Mouse (Mus musculus): Measurements from ENCODE around the gene Krt16.
A peak's percentile ranks its signal among the peaks of the same experiment; 100 is the strongest.

Krt16 gene

GRCm38 (mm10) chr11:100248852-100249465 is at the start of gene Krt16:
Krt16 (minus strand) TSS chr11:100248902.
- no peak for DNase-seq (ENCODE audit: low spot score in 2 of 2)

- DNase-seq (ENCODE audit: low spot score in 2 of 2) = no peak
Observed at GRCm38 (mm10) chr11:100297801-100298200, 49.1 kb upstream of the Krt16 start.

- DNase-seq (ENCODE audit: low spot score in 2 of 2) = peak; percentile 45 to 76
Observed at GRCm38 (mm10) chr11:100295308-100295707, 46.6 kb upstream of the Krt16 start.

GRCm38 (mm10) chr11:100292884-100293283 is 44.2 kb upstream of the Krt16 start:
- DNase-seq (ENCODE audit: low spot score in 2 of 2) = no peak

DNA sequence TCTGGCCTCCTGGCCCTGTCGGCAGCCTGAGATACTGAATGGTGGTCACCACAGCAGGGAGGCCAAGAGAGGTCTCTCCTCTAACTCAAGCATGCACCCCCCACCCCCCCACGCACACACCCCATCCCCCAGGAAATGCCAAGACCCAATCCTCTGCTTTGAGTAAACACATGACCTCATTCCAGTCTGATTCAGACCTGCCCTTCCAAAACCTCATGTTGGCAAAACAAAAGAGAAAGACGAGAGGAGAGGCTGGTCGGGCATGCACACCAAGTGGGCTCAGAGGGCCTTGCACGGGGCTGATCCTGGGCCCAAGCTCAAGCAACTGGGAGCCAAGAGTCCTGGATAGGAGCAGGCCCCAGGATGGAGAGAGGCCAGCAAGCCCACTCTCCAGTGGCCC is 41.5 kb upstream of the Krt16 start:
- no peak for DNase-seq (ENCODE audit: low spot score in 2 of 2)

DNA sequence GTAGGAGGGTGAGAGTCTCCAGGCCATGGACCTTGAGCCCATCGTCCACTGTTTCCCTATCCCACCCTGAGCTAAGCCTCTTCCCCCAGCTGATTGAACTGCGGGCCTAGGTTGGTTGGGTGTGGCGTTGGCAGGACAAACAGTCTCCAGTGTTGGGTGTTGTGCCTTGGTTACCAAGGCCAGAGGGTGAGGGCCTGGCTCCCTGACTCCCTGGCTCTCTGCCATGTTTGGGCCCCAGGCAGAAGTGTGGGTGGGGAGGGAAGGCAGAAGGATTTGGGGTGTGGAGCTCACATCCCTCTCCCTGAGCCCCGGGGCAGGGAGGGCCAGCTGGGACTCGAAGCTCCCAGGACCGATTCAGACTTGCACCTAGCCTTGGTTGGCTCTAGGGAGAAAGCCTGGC is 40.2 kb upstream of the Krt16 start:
- DNase-seq (ENCODE audit: low spot score in 2 of 2) = no peak

DNA sequence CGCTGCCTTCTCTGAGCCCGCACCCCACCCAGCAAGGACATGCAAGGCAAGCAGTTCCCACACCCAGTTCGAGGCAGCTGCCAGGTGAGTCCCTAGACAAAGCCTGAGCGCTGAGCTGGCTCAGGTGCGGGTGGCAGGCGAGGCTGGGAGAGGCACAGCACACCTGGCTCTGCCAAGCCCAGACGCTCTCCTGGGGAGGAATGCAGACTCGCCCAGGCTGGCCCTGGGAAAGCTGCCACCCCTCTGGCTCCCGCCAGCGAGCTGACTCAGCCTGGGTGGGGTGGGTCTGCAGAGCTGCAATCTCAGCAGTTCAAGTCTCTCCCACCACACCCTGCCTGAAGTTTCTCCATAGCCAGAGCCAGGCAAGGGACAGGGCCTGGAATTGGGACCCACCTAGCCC is 38.3 kb upstream of the Krt16 start:
- no peak for DNase-seq (ENCODE audit: low spot score in 2 of 2)

DNA sequence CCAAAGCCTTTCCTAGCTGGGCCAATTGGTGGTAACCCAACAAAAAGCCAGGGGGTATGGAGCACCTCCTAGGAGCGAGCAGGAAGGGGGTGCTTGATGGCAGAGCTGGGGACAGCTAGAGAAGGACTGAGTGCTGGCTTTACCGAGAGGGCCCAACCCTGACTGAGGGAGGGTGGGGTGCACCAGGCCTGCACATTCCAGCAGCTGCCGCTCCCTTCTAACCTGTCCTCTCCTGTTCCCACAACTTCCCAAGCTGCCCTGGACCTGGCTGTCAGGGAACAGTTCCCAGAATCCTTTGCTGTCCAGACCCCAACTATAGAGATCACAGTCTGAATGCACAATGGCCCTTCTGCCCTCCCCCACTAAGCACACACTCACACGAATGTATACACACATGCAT is 36.3 kb upstream of the Krt16 start:
- DNase-seq (ENCODE audit: low spot score in 2 of 2) = no peak

DNA sequence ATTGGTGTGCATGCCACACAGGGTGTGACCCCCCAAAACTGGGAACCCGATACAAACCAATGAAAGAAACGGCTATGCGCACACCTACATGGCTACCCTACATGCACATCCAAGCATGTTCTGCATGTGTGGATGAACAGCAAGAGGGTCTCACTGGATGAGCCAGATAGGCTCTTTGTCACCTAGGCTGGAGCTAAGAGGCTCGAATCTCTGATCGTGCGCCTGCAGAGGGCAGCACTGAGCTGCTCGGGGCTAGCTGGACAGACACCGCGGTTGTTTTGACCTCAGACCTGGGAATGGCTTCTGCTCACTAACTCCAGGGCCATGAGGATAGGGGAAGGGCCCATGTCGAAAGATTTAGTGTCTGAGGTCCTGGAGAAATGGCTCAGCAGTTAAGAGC is 33.8 kb upstream of the Krt16 start:
- peak in 1 of 2 experiments; percentile 64 for DNase-seq (ENCODE audit: low spot score in 2 of 2)

DNA sequence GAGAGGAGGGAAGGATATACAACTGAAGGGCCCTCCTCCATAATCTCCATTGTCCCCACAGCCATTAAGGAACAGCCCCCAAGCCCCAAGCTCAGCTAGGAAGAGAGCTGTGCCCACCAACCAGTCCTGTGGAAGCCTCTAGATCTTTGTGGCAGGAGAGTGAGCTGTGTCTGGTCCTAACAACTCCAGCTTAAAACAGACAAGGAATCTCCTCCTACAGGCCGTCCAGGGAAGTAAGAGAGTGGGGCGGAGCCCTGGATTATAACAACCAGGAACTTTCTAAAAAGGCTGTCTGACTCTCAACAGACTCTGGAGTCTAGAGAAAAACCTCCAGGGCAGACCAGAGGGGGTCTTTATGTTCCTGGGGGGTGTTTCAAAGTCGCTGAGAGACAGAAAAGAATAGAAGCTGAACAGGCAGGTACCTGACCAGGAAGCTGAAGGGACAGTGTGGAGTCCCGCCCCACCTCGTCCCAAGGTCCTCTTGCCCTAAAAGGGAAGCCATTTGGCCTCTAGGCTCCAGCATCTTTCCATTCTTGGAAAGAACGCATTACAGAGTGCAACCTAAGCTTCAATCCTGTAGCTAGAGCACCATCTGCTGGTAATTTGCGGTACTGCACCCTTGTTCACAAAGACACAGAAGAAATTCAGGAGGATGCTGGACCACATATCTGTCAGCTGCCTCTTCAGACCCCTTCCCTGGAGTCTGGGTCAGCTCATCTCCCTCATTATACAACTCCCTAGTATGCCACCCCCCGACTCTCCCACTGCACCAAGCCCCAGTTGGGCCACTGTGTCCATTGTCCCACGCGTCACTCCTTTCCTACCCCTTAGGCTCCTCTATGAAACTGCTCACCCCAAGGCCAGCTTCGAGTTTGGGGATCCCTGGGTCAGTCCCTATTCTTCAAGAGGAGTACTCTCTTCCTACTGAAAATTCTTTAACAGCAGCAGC is 33.2 kb upstream of the Krt16 start:
- peak; percentile 35 to 83 for DNase-seq (ENCODE audit: low spot score in 2 of 2)

DNA sequence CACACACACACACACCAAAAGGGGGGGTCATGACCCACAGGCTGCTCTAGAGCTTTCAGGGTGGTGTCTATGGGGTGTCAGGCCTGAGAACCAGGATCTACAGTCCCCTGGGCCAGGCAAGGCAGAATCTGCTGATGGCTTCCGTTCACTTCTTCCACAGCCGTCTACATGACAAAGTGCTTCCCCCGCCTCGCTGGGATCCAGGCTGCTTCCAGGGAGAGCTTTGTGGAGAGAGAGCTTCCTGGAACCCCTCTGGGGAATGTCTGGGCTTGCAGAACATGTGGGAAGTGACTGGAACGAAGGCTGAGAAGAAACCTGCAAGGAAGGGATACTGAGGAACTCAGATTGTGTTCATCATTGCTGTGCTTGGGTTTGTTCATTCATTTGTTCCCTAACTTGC is 30.1 kb upstream of the Krt16 start:
- DNase-seq (ENCODE audit: low spot score in 2 of 2) = no peak

DNA sequence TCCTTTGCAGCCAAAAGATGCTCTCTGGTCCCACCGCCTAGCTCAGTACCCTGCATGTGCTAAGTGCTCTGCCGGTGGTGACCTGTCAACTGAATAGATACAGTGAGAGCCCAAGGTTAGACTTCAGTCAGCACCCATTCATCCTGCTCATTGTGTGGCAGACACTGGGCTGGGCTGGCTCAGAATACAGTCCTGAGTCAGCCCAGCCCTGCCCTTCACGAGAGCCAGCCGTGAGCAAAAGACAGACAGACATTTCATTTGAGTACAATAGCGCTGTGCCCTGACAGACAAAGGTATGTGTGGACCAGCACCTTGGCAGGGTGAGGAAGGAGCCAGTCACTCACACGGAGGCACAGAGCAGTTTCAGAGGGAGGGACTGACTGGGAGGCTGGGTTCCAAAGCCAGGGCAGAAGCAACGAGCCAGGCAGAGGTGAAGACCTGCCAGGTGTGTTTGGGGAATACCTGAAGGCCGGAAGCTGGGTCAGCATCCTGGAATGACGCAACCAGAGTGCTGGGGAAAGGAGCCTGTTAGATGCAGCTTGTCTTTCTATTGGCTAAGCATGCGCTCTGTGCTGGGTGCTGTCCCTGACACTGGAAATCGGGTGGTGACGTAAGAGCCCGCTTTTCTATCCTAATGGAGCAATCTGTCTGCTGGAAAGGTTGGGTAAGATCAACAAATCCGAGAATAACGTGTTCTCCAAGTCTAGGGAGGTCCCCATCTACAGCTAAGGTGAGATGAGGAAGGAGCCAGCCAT is 29.2 kb upstream of the Krt16 start:
- DNase-seq (ENCODE audit: low spot score in 2 of 2) = no peak

GRCm38 (mm10) chr11:100275466-100275865 is 26.8 kb upstream of the Krt16 start:
- no peak for DNase-seq (ENCODE audit: low spot score in 2 of 2)

- DNase-seq (ENCODE audit: low spot score in 2 of 2) = no peak
Observed at GRCm38 (mm10) chr11:100274719-100275118, 26.0 kb upstream of the Krt16 start.

DNA sequence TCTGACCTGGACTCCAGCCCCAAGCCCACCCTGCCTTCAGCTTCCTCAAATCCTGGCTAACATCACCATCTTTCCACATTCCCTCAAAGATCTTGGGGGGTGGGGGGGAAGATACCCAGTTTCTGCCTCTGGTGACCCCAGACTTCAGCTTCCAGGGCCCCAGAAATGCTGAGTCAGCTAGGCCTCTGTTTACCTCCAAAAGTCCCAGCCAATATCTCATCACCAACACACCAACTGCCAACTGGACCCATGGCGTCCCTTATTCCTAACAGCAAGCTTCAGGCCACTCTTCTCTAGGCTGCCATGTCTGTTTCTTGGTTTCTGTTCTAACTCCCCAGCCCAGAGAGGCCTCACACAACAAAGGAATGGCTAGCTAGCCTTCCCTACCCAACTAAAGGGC is 23.2 kb upstream of the Krt16 start:
- DNase-seq (ENCODE audit: low spot score in 2 of 2) = no peak

DNA sequence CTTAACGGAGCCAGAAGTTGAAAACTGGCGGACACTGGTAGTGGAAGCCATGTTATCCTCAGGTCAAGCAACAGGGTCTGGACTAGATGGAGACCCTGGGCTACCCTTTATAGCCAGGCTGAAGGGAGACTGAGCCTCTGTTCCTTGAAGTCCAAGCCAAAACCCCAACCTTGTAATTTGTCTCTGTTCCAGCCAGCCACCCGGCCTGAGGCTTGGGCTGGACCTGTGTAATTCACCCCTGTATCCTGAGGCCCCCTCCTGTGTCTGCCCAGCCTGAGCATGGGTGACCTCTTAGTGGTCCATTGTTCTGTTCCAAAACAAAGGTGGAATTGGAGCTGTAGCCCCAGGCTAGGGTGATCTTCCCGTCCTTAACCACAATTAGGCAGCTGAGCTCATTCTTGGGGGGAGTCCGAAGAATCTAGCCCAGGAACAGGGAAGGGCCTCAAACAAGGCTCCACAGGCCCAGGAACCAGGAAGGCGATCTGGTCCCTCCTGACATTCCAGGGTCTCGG is 21.2 kb upstream of the Krt16 start, which contains the start of gene Krt42:
Krt42 (minus strand) TSS at position 51 of the 512 bp plus-strand sequence.
- DNase-seq (ENCODE audit: low spot score in 2 of 2) = no peak

GRCm38 (mm10) chr11:100262058-100262980 is 13.6 kb upstream of the Krt16 start:
- DNase-seq (ENCODE audit: low spot score in 2 of 2) = no peak

- DNase-seq (ENCODE audit: low spot score in 2 of 2) = no peak
Observed at GRCm38 (mm10) chr11:100261235-100261605, 12.5 kb upstream of the Krt16 start.

DNA sequence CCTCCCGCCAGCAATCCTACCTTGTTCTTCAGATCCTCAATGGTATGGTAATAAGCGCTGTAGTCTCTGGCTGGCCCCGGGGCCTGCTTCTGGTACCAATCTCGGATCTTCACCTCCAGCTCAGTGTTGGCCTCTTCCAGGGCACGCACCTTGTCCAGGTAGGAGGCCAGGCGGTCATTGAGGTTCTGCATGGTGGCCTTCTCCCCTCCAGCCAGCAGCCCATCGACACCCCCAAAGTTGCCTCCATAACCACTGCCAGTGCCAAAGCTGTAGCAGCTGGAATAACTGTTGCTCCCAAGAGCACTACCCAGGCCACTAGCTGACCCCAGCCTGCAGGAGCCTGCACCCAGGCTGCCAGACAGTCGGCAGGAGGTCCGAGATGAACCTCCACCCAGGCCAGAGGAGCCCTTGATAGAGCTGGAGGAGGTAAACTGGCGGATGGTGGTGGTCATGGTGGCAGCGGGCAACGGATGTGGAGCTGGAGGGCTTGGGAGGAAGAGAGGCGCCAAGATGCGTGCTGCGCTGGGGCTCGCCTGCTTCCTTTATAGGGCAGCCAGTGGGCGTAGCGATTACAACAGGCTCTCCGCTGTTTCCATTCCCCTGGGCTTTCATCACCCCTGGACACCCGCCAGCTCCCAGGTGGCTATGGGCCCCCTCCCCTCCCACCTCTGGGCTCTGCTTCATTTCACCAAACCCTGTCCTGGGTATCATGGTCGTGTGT is 12.0 kb upstream of the Krt16 start, which contains the start of gene Krt17:
Krt17 (minus strand) TSS at position 516 of the 721 bp plus-strand sequence.
- no peak for DNase-seq (ENCODE audit: low spot score in 2 of 2)

- no peak for DNase-seq (ENCODE audit: low spot score in 2 of 2)
Observed at GRCm38 (mm10) chr11:100259079-100259478, 10.4 kb upstream of the Krt16 start.

Data from frontal cortex, postnatal 10 days (tissue).